Mouse (Mus musculus): Measurements from ENCODE around the gene AU015836. TPM values are rescaled to one million over a fixed set of nuclear protein-coding genes. Genes with fewer than 3 reads are reported as not detected.

The AU015836 gene
- total and polyA plus RNA-seq, 3 experiments: not detected

DNA sequence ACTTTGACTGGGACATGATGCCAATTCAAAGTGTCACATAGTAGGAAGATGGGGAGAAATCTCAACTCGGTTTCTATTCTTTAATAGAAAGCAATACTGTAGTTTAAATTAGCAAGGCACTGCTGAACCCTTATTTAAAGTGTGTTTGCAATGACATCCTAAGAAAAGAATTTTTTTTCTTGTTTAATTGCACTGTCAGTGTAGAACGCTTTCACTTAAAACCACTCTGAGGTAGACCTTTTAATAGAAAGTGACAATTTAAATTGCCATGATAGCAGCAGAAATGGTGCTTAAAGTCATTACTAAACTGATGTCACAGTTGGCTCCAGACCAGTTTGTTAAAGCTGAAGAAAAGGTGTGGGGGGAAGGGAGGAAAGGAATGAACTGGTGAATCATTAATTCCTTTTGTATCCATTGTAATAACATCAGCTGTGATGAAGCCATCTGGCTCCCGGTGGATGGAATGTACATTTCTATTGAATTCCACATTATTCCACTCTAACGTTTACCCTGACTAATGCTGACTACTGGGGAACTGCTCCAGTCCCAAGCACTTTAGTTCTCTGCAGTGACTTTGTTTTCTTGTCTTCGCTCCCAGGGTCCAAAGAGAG, 53.9 kb downstream of the AU015836 start (continued):
- TF ChIP-seq MAX (IDR thresholded peaks at IDR 0.05; ENCODE audit: low read length) (no peak), GATA1 (IDR thresholded peaks at IDR 0.05; ENCODE audit: low read depth, low read length) (no peak), MAFK (IDR thresholded peaks at IDR 0.05; ENCODE audit: borderline replicate concordance, low read depth, low read length) (no peak), EP300 (IDR thresholded peaks at IDR 0.05; ENCODE audit: low read depth in 1 of 2, low read length in 2 of 2) (no peak), CTCF (IDR thresholded peaks at IDR 0.05 in 2 of 3, conservative IDR thresholded peaks at IDR 0.05 in 1 of 3; ENCODE audit: control insufficient read depth in 1 of 3, insufficient read depth in 1 of 3, low read depth in 2 of 3, low read length in 3 of 3, poor library complexity in 1 of 3, severe bottlenecking in 1 of 3) (no peak)

Other genes starting within 250 kb of the AU015836 start
- 34.4 and 43.9 TPM in 2 replicates for gene Pdk3, start 136.5 kb upstream of the AU015836 start, total RNA-seq (2012; rRNA removed)
- 10 to 100 TPM in 1 of 2 experiments, not detected in 1; 58.4 TPM for gene Pdk3, start 136.5 kb upstream of the AU015836 start, polyA plus RNA-seq (2012; ENCODE audit: insufficient read depth in 1 of 2, insufficient read length in 2 of 2, low read depth in 1 of 2, low replicate concordance in 2 of 2, missing spikeins in 1 of 2)
- 16.0 and 16.5 TPM in 2 replicates for gene Zfx, start 155.0 kb downstream of the AU015836 start, total RNA-seq (2012; rRNA removed)
- gene Zfx, start 155.0 kb downstream of the AU015836 start, polyA plus RNA-seq (2012; ENCODE audit: insufficient read depth in 1 of 2, insufficient read length in 2 of 2, low read depth in 1 of 2, low replicate concordance in 2 of 2, missing spikeins in 1 of 2): 10 to 100 TPM in 1 of 2 experiments, 1 to 10 TPM in 1; 10.0 to 21.4 TPM
- 183 and 197 TPM in 2 replicates for gene Eif2s3x, start 244.2 kb downstream of the AU015836 start, total RNA-seq (2012; rRNA removed)
- gene Eif2s3x, start 244.2 kb downstream of the AU015836 start, polyA plus RNA-seq (2012; ENCODE audit: insufficient read depth in 1 of 2, insufficient read length in 2 of 2, low read depth in 1 of 2, low replicate concordance in 2 of 2, missing spikeins in 1 of 2): 100 to 1,000 TPM; 226 to 551 TPM

Data from MEL (cell line).